Mouse (Mus musculus): ENCODE data around the gene Dph5. TPM values are rescaled to one million over a fixed set of nuclear protein-coding genes. Genes with fewer than 3 reads are reported as not detected.
"Not testable (repeated sequence)": the region's sequence is repeated elsewhere in the genome, so short reads cannot be mapped to it uniquely, and the experiment has no call there.

Gene Dph5
- polyA plus RNA-seq, 1 experiment = 10.2 TPM

DNA sequence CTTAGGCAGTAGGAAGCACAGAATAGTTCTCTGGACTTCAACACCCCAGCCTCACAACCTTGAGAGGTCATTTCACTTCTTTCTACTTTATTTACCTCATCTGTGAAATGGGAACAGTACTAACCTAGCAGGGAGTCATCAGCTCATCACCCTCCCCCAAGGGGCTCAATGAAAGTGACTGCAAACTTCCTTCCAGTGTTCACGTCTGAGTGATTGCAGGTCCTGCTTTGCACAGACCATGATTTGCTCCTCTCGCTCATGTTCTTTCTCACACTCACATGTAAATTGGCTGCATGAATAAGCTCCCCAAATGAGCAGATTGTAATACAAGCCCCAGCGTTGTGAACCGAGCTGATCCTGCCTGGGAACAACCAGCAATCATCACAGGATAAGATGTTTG is 36.7 kb upstream of the Dph5 start:
- WGBS = 55% methylated on average over 4 of the region's 4 CpGs
- Histone ChIP-seq H3K36me3 (ENCODE audit: control insufficient read depth, insufficient read depth, low read length) (no peaks in the 10 kb centered on the region), H3K27me3 (ENCODE audit: control insufficient read depth, insufficient read depth, low read length) (no peaks in the 10 kb centered on the region), H3K27ac (ENCODE audit: insufficient read depth, low read length) (no peak overlapping the region), H3K4me1 (ENCODE audit: control insufficient read depth, insufficient read depth, insufficient read length) (no peaks in the 10 kb centered on the region), H3K4me3 (ENCODE audit: extremely low read depth, insufficient read depth, insufficient read length) (no peak overlapping the region)
- peak in 1 of 2 experiments; percentile 56 for DNase-seq (ENCODE audit: low read depth in 1 of 2, low spot score in 2 of 2)
- no peak for TF ChIP-seq CTCF (IDR thresholded peaks at IDR 0.05; ENCODE audit: extremely low read depth, insufficient read depth, insufficient read length, insufficient replicate concordance)
- TF ChIP-seq POLR2A (IDR thresholded peaks at IDR 0.05; ENCODE audit: low read depth, low read length) = no peak

DNA sequence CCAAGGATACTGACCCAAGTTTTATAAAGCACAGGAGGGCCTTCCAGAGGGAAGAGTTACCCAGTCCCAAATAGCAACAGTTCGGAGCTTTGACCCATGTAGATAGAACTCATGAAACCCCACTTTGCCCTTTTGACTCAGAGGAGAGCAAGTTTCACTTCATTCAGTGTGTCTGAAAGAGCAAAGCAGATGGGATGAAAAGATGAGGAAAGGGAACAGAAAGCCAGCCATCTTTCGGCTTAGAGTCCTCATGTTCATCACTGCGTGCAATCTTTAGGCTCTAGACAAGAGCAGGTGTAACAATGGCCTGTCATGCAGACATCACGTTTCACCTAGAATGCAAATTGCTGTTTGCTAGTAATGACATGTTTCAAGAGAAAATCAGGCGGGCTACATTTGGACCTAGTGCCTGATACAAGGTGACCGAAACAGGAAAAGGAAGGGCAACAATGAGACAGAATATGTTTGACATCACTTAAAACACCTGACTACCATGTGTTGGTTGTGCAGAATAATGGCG is 32.9 kb upstream of the Dph5 start:
- 65% methylated on average over 7 of the region's 7 CpGs for WGBS
- no peak for TF ChIP-seq POLR2A (IDR thresholded peaks at IDR 0.05; ENCODE audit: low read depth, low read length)
- TF ChIP-seq CTCF (IDR thresholded peaks at IDR 0.05; ENCODE audit: extremely low read depth, insufficient read depth, insufficient read length, insufficient replicate concordance) = no peak
- H3K4me3 ChIP-seq (ENCODE audit: extremely low read depth, insufficient read depth, insufficient read length) = no peak overlapping the region
- H3K4me1 ChIP-seq (ENCODE audit: control insufficient read depth, insufficient read depth, insufficient read length) = peaks cover 12% of the 10 kb centered on the region; the same call in 1 of the 2 replicates
- H3K27me3 ChIP-seq (ENCODE audit: control insufficient read depth, insufficient read depth, low read length) = no peaks in the 10 kb centered on the region
- no peak overlapping the region for H3K27ac ChIP-seq (ENCODE audit: insufficient read depth, low read length)
- no peaks in the 10 kb centered on the region for H3K36me3 ChIP-seq (ENCODE audit: control insufficient read depth, insufficient read depth, low read length)
- DNase-seq (ENCODE audit: low read depth in 1 of 2, low spot score in 2 of 2) = no peak

DNA sequence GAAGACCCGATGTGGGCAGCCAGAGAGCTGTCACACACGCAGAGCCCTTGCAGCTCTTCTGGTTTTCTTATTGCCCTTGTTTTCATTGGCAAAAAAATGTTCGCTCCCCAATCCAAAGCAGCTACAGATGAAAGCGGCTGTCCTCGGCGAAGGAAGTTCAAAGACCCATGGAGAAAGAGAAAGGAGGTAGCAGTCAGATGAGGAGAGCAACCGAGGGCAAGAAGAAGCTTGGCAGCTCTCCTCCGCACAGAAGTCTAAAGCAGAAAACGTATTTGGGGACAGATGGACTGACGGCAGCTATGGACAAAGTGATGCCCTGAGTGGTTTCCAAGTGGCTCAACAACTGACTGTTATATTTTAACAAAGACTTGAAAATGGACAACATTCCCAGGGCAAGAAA is 32.1 kb upstream of the Dph5 start:
- TF ChIP-seq CTCF (IDR thresholded peaks at IDR 0.05; ENCODE audit: extremely low read depth, insufficient read depth, insufficient read length, insufficient replicate concordance) = no peak
- Histone ChIP-seq H3K4me1 (ENCODE audit: control insufficient read depth, insufficient read depth, insufficient read length) (peaks cover 12% of the 10 kb centered on the region; the same call in 1 of the 2 replicates), H3K36me3 (ENCODE audit: control insufficient read depth, insufficient read depth, low read length) (no peaks in the 10 kb centered on the region), H3K4me3 (ENCODE audit: extremely low read depth, insufficient read depth, insufficient read length) (no peak overlapping the region), H3K27ac (ENCODE audit: insufficient read depth, low read length) (no peak overlapping the region), H3K27me3 (ENCODE audit: control insufficient read depth, insufficient read depth, low read length) (no peaks in the 10 kb centered on the region)
- WGBS = 89% methylated on average over 10 of the region's 10 CpGs
- DNase-seq (ENCODE audit: low read depth in 1 of 2, low spot score in 2 of 2) = no peak

DNA sequence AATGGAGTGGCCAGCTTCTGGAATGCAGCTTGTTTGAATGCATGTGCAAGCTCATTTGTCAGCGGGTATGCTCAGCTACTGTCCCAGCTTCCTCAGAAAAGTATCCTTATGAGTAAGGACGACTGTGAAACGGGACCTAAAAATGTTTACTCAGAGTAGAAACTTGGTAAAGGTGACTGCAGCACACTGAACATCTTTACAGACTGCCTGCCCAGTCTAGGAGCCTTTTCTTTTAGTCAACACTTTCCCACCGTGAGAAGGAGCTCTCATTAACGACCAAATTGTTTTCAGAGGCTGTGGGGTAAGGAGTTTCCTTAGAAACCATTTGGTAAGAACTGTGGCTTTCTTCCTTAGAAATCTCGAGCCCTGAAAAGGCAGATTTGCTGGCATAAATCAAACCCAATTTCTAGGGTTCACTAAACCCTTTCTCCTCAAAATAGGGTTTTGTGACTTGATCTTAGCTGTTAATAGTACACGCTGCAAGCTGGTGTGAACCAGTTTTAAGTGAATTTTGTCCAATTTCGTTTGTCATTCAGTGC is 31.1 kb upstream of the Dph5 start:
- no peak overlapping the region for H3K4me3 ChIP-seq (ENCODE audit: extremely low read depth, insufficient read depth, insufficient read length)
- no peak overlapping the region for H3K27ac ChIP-seq (ENCODE audit: insufficient read depth, low read length)
- no peaks in the 10 kb centered on the region for H3K36me3 ChIP-seq (ENCODE audit: control insufficient read depth, insufficient read depth, low read length)
- TF ChIP-seq POLR2A (IDR thresholded peaks at IDR 0.05; ENCODE audit: low read depth, low read length) (no peak), CTCF (IDR thresholded peaks at IDR 0.05; ENCODE audit: extremely low read depth, insufficient read depth, insufficient read length, insufficient replicate concordance) (no peak)
- H3K27me3 ChIP-seq (ENCODE audit: control insufficient read depth, insufficient read depth, low read length) = no peaks in the 10 kb centered on the region
- WGBS = 56% methylated on average over 8 of the region's 8 CpGs
- no peak for DNase-seq (ENCODE audit: low read depth in 1 of 2, low spot score in 2 of 2)
- peaks cover 12% of the 10 kb centered on the region; the same call in 1 of the 2 replicates for H3K4me1 ChIP-seq (ENCODE audit: control insufficient read depth, insufficient read depth, insufficient read length)

DNA sequence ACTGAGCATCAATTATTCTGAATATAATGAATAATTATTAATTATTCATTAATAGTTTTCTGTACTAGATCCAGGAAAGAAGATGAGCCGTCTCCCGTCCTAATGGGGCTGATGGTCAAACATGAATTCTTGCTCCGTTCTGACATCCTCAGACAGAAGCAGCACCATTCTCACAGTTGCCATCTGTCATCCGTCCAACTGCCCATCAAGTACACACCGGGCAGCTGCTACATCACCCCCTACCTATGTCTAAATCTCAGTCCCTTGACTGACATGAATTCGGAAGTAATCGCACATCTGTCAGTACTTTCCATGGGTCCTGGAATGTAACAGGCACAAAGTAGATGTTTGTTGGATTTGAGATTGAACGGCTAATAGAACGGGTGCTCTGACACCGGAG is 30.2 kb upstream of the Dph5 start:
- H3K27me3 ChIP-seq (ENCODE audit: control insufficient read depth, insufficient read depth, low read length) = no peaks in the 10 kb centered on the region
- no peak overlapping the region for H3K27ac ChIP-seq (ENCODE audit: insufficient read depth, low read length)
- WGBS = 86% methylated on average over 10 of the region's 10 CpGs
- no peak for DNase-seq (ENCODE audit: low read depth in 1 of 2, low spot score in 2 of 2)
- peaks cover 12% of the 10 kb centered on the region; the same call in 1 of the 2 replicates for H3K4me1 ChIP-seq (ENCODE audit: control insufficient read depth, insufficient read depth, insufficient read length)
- TF ChIP-seq POLR2A (IDR thresholded peaks at IDR 0.05; ENCODE audit: low read depth, low read length) = no peak
- no peak for TF ChIP-seq CTCF (IDR thresholded peaks at IDR 0.05; ENCODE audit: extremely low read depth, insufficient read depth, insufficient read length, insufficient replicate concordance)
- H3K4me3 ChIP-seq (ENCODE audit: extremely low read depth, insufficient read depth, insufficient read length) = no peak overlapping the region
- H3K36me3 ChIP-seq (ENCODE audit: control insufficient read depth, insufficient read depth, low read length) = no peaks in the 10 kb centered on the region

DNA sequence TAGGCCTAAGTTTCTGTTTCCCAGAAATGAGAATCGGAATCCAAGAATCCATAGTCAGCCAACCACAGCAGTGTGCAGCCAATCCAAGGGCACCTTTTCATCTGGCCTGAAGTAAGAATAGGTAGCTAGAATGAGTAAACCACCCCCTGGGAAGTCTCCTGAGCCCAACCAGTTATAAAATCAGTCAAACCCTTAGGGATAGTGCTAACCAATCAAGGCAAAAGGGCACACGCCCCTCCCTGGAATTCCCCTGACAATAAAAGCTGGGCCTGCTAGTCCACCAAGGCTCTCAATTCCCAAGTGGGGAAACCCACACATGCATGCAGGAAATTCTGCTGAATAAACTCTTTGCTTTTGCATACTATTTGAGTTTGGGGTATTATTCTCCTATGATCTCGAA is 28.8 kb upstream of the Dph5 start:
- no peak overlapping the region for H3K27ac ChIP-seq (ENCODE audit: insufficient read depth, low read length)
- no peaks in the 10 kb centered on the region for H3K36me3 ChIP-seq (ENCODE audit: control insufficient read depth, insufficient read depth, low read length)
- peak in 1 of 2 experiments; percentile 46 for DNase-seq (ENCODE audit: low read depth in 1 of 2, low spot score in 2 of 2)
- no peak overlapping the region for H3K4me3 ChIP-seq (ENCODE audit: extremely low read depth, insufficient read depth, insufficient read length)
- no peak for TF ChIP-seq CTCF (IDR thresholded peaks at IDR 0.05; ENCODE audit: extremely low read depth, insufficient read depth, insufficient read length, insufficient replicate concordance)
- 48% methylated on average over 3 of the region's 3 CpGs for WGBS
- no peaks in the 10 kb centered on the region for H3K27me3 ChIP-seq (ENCODE audit: control insufficient read depth, insufficient read depth, low read length)
- H3K4me1 ChIP-seq (ENCODE audit: control insufficient read depth, insufficient read depth, insufficient read length) = peaks cover 12% of the 10 kb centered on the region; the same call in 1 of the 2 replicates

DNA sequence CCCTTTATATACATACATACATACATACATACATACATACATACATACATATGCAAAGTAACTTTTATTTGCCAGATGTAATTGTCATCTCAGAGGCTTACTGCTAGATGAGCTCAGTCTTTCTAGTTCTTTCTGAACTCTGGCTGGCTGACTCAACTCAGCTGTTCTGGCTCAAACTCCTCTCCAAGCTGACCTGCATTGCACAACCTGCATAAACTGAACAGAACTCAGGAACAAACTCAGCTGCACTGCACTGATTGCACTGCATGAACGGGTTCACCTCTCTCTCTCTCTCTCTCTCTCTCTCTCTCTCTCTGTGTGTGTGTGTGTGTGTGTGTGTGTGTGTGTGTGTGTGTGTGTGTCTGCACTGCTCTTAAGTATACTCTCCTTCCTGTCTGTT is 26.9 kb upstream of the Dph5 start:
- not testable (repeated sequence) for H3K36me3 ChIP-seq (ENCODE audit: control insufficient read depth, insufficient read depth, low read length); DNase-seq (ENCODE audit: low read depth in 1 of 2, low spot score in 2 of 2); H3K4me3 ChIP-seq (ENCODE audit: extremely low read depth, insufficient read depth, insufficient read length); H3K27ac ChIP-seq (ENCODE audit: insufficient read depth, low read length); H3K27me3 ChIP-seq (ENCODE audit: control insufficient read depth, insufficient read depth, low read length)
- WGBS = 71% methylated on average over 1 of the region's 1 CpGs
- H3K4me1 ChIP-seq (ENCODE audit: control insufficient read depth, insufficient read depth, insufficient read length) = peaks cover 12% of the 10 kb centered on the region; the same call in 1 of the 2 replicates

All from spleen, adult 2 months (tissue).